Mouse (Mus musculus) G1E (cell line): Measurements from ENCODE around the gene Wnt10a. TPM values are rescaled to one million over a fixed set of nuclear protein-coding genes. Genes with fewer than 3 reads are reported as not detected.

Experiments used
- ATAC-seq: 2 replicates; pipeline ENCODE4 v1.8.0; 2016; ENCODE audit warnings: mild to moderate bottlenecking; ENCODE audit not compliant: insufficient number of reproducible peaks, poor library complexity, low FRiP score, severe bottlenecking; ENCODE audit errors: extremely low read depth
- DNase-seq: peaks from one replicate; pipeline ENCODE4 v3.0.0; 2012; ENCODE audit warnings: low spot score
- H3K27me3 ChIP-seq: 2 replicates; pipeline ENCODE4 v1.6.1; 2012; ENCODE audit warnings: mild to moderate bottlenecking, low read length, inconsistent platforms; ENCODE audit not compliant: insufficient read depth
- H3K36me3 ChIP-seq: replicated peaks from 2 replicates; pipeline ENCODE3; 2012; ENCODE audit warnings: mild to moderate bottlenecking, inconsistent platforms
- H3K4me1 ChIP-seq: 2 replicates; pipeline ENCODE4 v1.6.1; 2012; ENCODE audit warnings: low read depth, low read length, inconsistent platforms, mixed read lengths; ENCODE audit not compliant: insufficient read depth
- H3K4me3 ChIP-seq: 2 replicates; pipeline ENCODE4 v1.5.1; 2012; ENCODE audit warnings: low read depth, mild to moderate bottlenecking, inconsistent platforms, low read length, moderate library complexity, mixed read lengths
- H3K9me3 ChIP-seq: replicated peaks from 2 replicates; pipeline ENCODE4 v1.6.1; 2012; ENCODE audit warnings: inconsistent platforms
- CTCF ChIP-seq: IDR thresholded peaks from 2 replicates; pipeline ENCODE4 v1.5.1; 2012; ENCODE audit warnings: low read depth, low read length, inconsistent platforms, mixed read lengths
- GATA1 ChIP-seq: IDR thresholded peaks from 2 replicates; pipeline ENCODE4 v1.6.1; 2012; ENCODE audit warnings: borderline replicate concordance, low read length, inconsistent platforms, mixed read lengths
- GATA2 ChIP-seq: IDR thresholded peaks from 2 replicates; pipeline ENCODE4 v1.6.1; 2012; ENCODE audit warnings: low read depth, low read length, inconsistent platforms, borderline replicate concordance
- POLR2AphosphoS5 ChIP-seq: IDR thresholded peaks from 2 replicates; pipeline ENCODE4 v1.6.1; 2012; ENCODE audit warnings: low read depth, low read length, inconsistent platforms; ENCODE audit not compliant: insufficient replicate concordance
- TAL1 ChIP-seq: conservative IDR thresholded peaks from 2 replicates; pipeline ENCODE4 v1.6.1; 2012; ENCODE audit warnings: low read depth, low read length, inconsistent platforms, mixed read lengths
- polyA plus RNA-seq: library from polyadenylated mRNA; stranded (reverse); fragments of >175 nt; gene quantifications from 2 replicates; pipeline ENCODE4 v1.2.3, GENCODE M21; 2012
- total RNA-seq, 2 experiments: library from RNA; stranded (forward) in 1 of 2; stranded (reverse) in 1 of 2; fragments of 200-1000 nt in 1 of 2; fragments of >200 nt in 1 of 2; fragmentation: Nextera tagmentation in 1 of 2; gene quantifications; 2 replicates each; pipeline ENCODE4 v1.2.3; 2014 to 2017

Gene Wnt10a
- total and polyA plus RNA-seq, 3 experiments = 0.05 TPM; not detected in 2

- ATAC-seq = no peak
Observed at GRCm38 (mm10) chr1:74846341-74846740, 55.0 kb downstream of the Wnt10a start.

GRCm38 (mm10) chr1:74848946-74849345 is 57.6 kb downstream of the Wnt10a start:
- TF ChIP-seq POLR2AphosphoS5 = no peak
- TF ChIP-seq CTCF = no peak
- TF ChIP-seq TAL1 = no peak
- TF ChIP-seq GATA1 = no peak
- TF ChIP-seq GATA2 = no peak
- Histone ChIP-seq H3K36me3 (no peaks in the 10 kb centered on the region), H3K9me3 (no peaks in the 10 kb centered on the region), H3K27me3 (no peaks in the 10 kb centered on the region; the same call in none of the 2 replicates), H3K4me3 (no peak overlapping the region), H3K4me1 (no peaks in the 10 kb centered on the region)
- ATAC-seq (no peak), DNase-seq (no peak)

More at GRCm38 (mm10) chr1:74846341-74846740, 55.0 kb downstream of the Wnt10a start:
- Histone ChIP-seq H3K36me3 (no peaks in the 10 kb centered on the region), H3K4me1 (no peaks in the 10 kb centered on the region), H3K9me3 (no peaks in the 10 kb centered on the region), H3K4me3 (no peak overlapping the region), H3K27me3 (no peaks in the 10 kb centered on the region; the same call in none of the 2 replicates)
- no peak for DNase-seq
- TF ChIP-seq GATA1 (no peak), GATA2 (no peak), CTCF (no peak), POLR2AphosphoS5 (no peak), TAL1 (no peak)

- Histone ChIP-seq H3K27me3 (no peaks in the 10 kb centered on the region; the same call in none of the 2 replicates), H3K9me3 (peaks cover 8% of the 10 kb centered on the region), H3K4me3 (no peak overlapping the region), H3K36me3 (no peaks in the 10 kb centered on the region), H3K4me1 (no peaks in the 10 kb centered on the region)
- TF ChIP-seq POLR2AphosphoS5 (no peak), TAL1 (no peak), GATA1 (no peak), CTCF (no peak), GATA2 (no peak)
- ATAC-seq (no peak), DNase-seq (no peak)
Observed at GRCm38 (mm10) chr1:74850251-74850650, 58.9 kb downstream of the Wnt10a start.

DNA sequence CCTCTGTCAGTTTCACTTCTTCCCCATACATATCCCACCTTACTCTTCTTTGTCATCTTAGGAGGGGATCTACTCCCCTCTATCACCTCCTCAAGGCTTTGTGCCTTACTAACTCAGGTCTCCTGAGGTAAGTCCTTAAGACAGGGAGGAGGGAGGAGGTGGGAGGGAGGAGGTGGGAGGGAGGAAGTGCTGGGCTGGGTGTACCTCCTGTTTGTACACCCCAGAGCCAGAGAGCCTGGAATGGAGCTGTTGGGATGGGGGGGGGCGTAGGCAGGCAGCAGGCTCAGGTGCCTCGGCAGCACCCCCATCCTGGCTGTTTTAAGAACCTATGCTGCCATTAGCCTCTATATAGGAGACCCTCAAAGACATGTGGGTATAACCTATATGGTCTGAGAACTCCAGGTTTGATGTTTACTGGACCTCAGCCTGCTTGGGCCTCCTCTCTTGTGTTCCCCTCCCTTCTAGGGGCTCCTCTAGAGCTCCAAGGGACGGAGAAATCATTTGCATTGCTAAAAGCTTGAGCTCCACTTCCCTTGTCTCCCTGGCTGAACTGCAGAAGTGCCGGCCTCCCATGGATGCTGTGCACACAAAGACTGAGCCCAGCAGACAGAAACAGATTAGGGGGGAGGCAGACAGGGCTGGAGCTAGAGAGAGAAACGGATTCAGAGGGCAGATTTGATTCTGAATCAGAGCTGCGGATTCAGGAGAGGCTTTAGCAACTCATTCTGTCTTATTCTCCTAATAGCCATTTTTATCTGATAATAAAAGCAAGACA is 59.9 kb downstream of the Wnt10a start:
- Histone ChIP-seq H3K36me3 (no peaks in the 10 kb centered on the region), H3K27me3 (no peaks in the 10 kb centered on the region; the same call in none of the 2 replicates), H3K9me3 (peaks cover 18% of the 10 kb centered on the region), H3K4me1 (no peaks in the 10 kb centered on the region), H3K4me3 (no peak overlapping the region)
- TF ChIP-seq GATA1 = no peak
- TF ChIP-seq POLR2AphosphoS5 = no peak
- TF ChIP-seq TAL1 = no peak
- TF ChIP-seq GATA2 = no peak
- TF ChIP-seq CTCF = no peak
- no peak for ATAC-seq
- no peak for DNase-seq

Other genes starting within 250 kb of the Wnt10a start
- gene Plcd4, start 248.6 kb upstream of the Wnt10a start, total RNA-seq (2014; fragmentation: Nextera tagmentation) = not detected in 2 replicates
- 0.35 and 0.60 TPM in 2 replicates for gene Plcd4, start 248.6 kb upstream of the Wnt10a start, total RNA-seq (2017)
- gene Plcd4, start 248.6 kb upstream of the Wnt10a start, polyA plus RNA-seq = 0.02 TPM in 1 of 2 replicates, not detected in the other
- gene Usp37, start 247.2 kb upstream of the Wnt10a start, total RNA-seq (2014; fragmentation: Nextera tagmentation) = 112 and 117 TPM in 2 replicates
- 72.2 and 89.3 TPM in 2 replicates for gene Usp37, start 247.2 kb upstream of the Wnt10a start, total RNA-seq (2017)
- 2.9 and 9.7 TPM in 2 replicates for gene Usp37, start 247.2 kb upstream of the Wnt10a start, polyA plus RNA-seq
- gene Zfp142, start 203.3 kb upstream of the Wnt10a start, total RNA-seq (2014; fragmentation: Nextera tagmentation) = 48.2 and 50.4 TPM in 2 replicates
- 11.4 and 13.1 TPM in 2 replicates for gene Zfp142, start 203.3 kb upstream of the Wnt10a start, total RNA-seq (2017)
- 9.1 and 12.4 TPM in 2 replicates for gene Zfp142, start 203.3 kb upstream of the Wnt10a start, polyA plus RNA-seq
- 36.5 and 45.8 TPM in 2 replicates for gene Bcs1l, start 203.2 kb upstream of the Wnt10a start, total RNA-seq (2014; fragmentation: Nextera tagmentation)
- gene Bcs1l, start 203.2 kb upstream of the Wnt10a start, total RNA-seq (2017) = 25.8 and 26.8 TPM in 2 replicates
- 3.6 and 4.8 TPM in 2 replicates for gene Bcs1l, start 203.2 kb upstream of the Wnt10a start, polyA plus RNA-seq
- 35.2 and 57.4 TPM in 2 replicates for gene Rnf25, start 190.1 kb upstream of the Wnt10a start, total RNA-seq (2014; fragmentation: Nextera tagmentation)
- 48.5 and 80.6 TPM in 2 replicates for gene Rnf25, start 190.1 kb upstream of the Wnt10a start, total RNA-seq (2017)
- gene Rnf25, start 190.1 kb upstream of the Wnt10a start, polyA plus RNA-seq = 23.1 and 24.1 TPM in 2 replicates
- gene Stk36, start 190.1 kb upstream of the Wnt10a start, total RNA-seq (2014; fragmentation: Nextera tagmentation) = 3.9 and 5.6 TPM in 2 replicates
- gene Stk36, start 190.1 kb upstream of the Wnt10a start, total RNA-seq (2017) = 1.5 and 1.6 TPM in 2 replicates
- 0.46 and 0.88 TPM in 2 replicates for gene Stk36, start 190.1 kb upstream of the Wnt10a start, polyA plus RNA-seq
- 61.7 and 68.5 TPM in 2 replicates for gene Ttll4, start 129.8 kb upstream of the Wnt10a start, total RNA-seq (2014; fragmentation: Nextera tagmentation)
- gene Ttll4, start 129.8 kb upstream of the Wnt10a start, total RNA-seq (2017) = 44.4 and 46.0 TPM in 2 replicates
- gene Ttll4, start 129.8 kb upstream of the Wnt10a start, polyA plus RNA-seq = 21.2 and 25.8 TPM in 2 replicates
- not detected in 2 replicates for gene Cyp27a1, start 77.9 kb upstream of the Wnt10a start, total RNA-seq (2014; fragmentation: Nextera tagmentation)
- 0.55 TPM in 1 of 2 replicates, not detected in the other for gene Cyp27a1, start 77.9 kb upstream of the Wnt10a start, total RNA-seq (2017)
- gene Cyp27a1, start 77.9 kb upstream of the Wnt10a start, polyA plus RNA-seq = not detected in 2 replicates
- not detected in 2 replicates for gene Prkag3, start 42.3 kb upstream of the Wnt10a start, total RNA-seq (2014; fragmentation: Nextera tagmentation)
- gene Prkag3, start 42.3 kb upstream of the Wnt10a start, total RNA-seq (2017) = not detected in 2 replicates
- gene Prkag3, start 42.3 kb upstream of the Wnt10a start, polyA plus RNA-seq = not detected in 2 replicates
- gene Wnt6, start 19.6 kb upstream of the Wnt10a start, total RNA-seq (2014; fragmentation: Nextera tagmentation) = not detected in 2 replicates
- 0.17 TPM in 1 of 2 replicates, not detected in the other for gene Wnt6, start 19.6 kb upstream of the Wnt10a start, total RNA-seq (2017)
- not detected in 2 replicates for gene Wnt6, start 19.6 kb upstream of the Wnt10a start, polyA plus RNA-seq
- not detected in 2 replicates for gene Cdk5r2, start 63.4 kb downstream of the Wnt10a start, total RNA-seq (2014; fragmentation: Nextera tagmentation)
- 0.06 TPM in 1 of 2 replicates, not detected in the other for gene Cdk5r2, start 63.4 kb downstream of the Wnt10a start, total RNA-seq (2017)
- not detected in 2 replicates for gene Cdk5r2, start 63.4 kb downstream of the Wnt10a start, polyA plus RNA-seq
- not detected in 2 replicates for gene Fev, start 93.9 kb downstream of the Wnt10a start, total RNA-seq (2014; fragmentation: Nextera tagmentation)
- gene Fev, start 93.9 kb downstream of the Wnt10a start, total RNA-seq (2017) = 0.33 TPM in 1 of 2 replicates, not detected in the other
- not detected in 2 replicates for gene Fev, start 93.9 kb downstream of the Wnt10a start, polyA plus RNA-seq
- gene Cryba2, start 101.6 kb downstream of the Wnt10a start, total RNA-seq (2014; fragmentation: Nextera tagmentation) = not detected in 2 replicates
- not detected in 2 replicates for gene Cryba2, start 101.6 kb downstream of the Wnt10a start, total RNA-seq (2017)
- not detected in 2 replicates for gene Cryba2, start 101.6 kb downstream of the Wnt10a start, polyA plus RNA-seq
- not detected in 2 replicates for gene Cfap65, start 144.1 kb downstream of the Wnt10a start, total RNA-seq (2014; fragmentation: Nextera tagmentation)
- 0.11 and 0.12 TPM in 2 replicates for gene Cfap65, start 144.1 kb downstream of the Wnt10a start, total RNA-seq (2017)
- not detected in 2 replicates for gene Cfap65, start 144.1 kb downstream of the Wnt10a start, polyA plus RNA-seq
- not detected in 2 replicates for gene Ihh, start 160.2 kb downstream of the Wnt10a start, total RNA-seq (2014; fragmentation: Nextera tagmentation)
- 0.17 and 0.27 TPM in 2 replicates for gene Ihh, start 160.2 kb downstream of the Wnt10a start, total RNA-seq (2017)
- gene Ihh, start 160.2 kb downstream of the Wnt10a start, polyA plus RNA-seq = 0.08 and 0.13 TPM in 2 replicates